20 mouse cellular contexts compared by ENCODE assay signal in the genomic region with DNA sequence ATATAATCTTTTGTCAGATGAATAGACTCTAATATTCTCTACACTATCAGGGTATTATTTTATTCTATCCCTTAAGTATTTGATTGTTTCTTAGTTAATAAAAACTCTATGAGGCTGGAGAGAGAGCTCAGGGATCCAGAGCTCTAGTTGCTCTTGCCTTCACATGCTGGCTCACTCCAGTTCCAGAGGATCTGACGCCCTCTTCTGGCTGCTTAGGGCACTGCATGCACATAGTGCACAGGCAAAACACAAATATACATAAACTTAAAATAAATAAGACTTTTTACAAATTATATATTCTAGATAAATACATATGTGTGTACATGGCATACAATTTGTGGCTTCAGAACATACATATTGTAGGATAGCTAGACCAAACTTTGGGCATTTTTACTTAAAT. TPM values are rescaled to one million over a fixed set of nuclear protein-coding genes. Genes with fewer than 3 reads are reported as not detected.
DNase-seq lines count a peak whose midpoint lies in the region; ATAC-seq and TF ChIP-seq lines count a peak whose summit lies in the region.
"Had no signal": no experiment of that assay in that cellular context is flagged by ENCODE, and none has a peak within 500 bp of the region (broad histone marks: within the 10 kb centered on the region; RNA-seq: fewer than 3 reads in every experiment).

No protein-coding gene starts in this region.

- H3K9me3 ChIP-seq in forebrain, postnatal 0 days (ENCODE audit: low read length), result no peaks in the 10 kb centered on the region
- no peaks in the 10 kb centered on the region for H3K9me3 ChIP-seq in forebrain, embryonic 10.5 days
- no peaks in the 10 kb centered on the region for H3K9me3 ChIP-seq in lung, embryonic 14.5 days (ENCODE audit: low read depth, low read length)
- H3K9me3 ChIP-seq in liver, embryonic 14.5 days (ENCODE audit: control insufficient read depth, low read length), result no peaks in the 10 kb centered on the region
- H3K9me3 ChIP-seq: embryonic facial prominence, embryonic 15.5 days; midbrain, embryonic 10.5 days had no signal

- H3K9ac ChIP-seq in forebrain, postnatal 0 days, result no peak overlapping the region
- H3K9ac ChIP-seq in lung, embryonic 14.5 days, result no peak overlapping the region
- H3K9ac ChIP-seq in liver, embryonic 14.5 days (replicated peaks), result no peak overlapping the region
- H3K9ac ChIP-seq: embryonic facial prominence, embryonic 15.5 days had no signal

- H3K27ac ChIP-seq in forebrain, postnatal 0 days (ENCODE audit: low read depth, low read length), result no peak overlapping the region
- no peak overlapping the region for H3K27ac ChIP-seq in forebrain, embryonic 10.5 days
- no peak overlapping the region for H3K27ac ChIP-seq in lung, embryonic 14.5 days (ENCODE audit: low read depth)
- no peak overlapping the region for H3K27ac ChIP-seq in liver, embryonic 14.5 days
- H3K27ac ChIP-seq: embryonic facial prominence, embryonic 15.5 days; midbrain, embryonic 10.5 days had no signal

- TF ChIP-seq EP300 in liver, embryonic 14.5 days (IDR thresholded peaks at IDR 0.05; ENCODE audit: low read depth), result no peak

- no peak for DNase-seq in forebrain, postnatal 0 days
- no peak for DNase-seq in forebrain, embryonic 10.5 days (ENCODE audit: extremely low spot score, low spot score)
- DNase-seq in lung, embryonic 14.5 days, result no peak
- DNase-seq in lung, postnatal 36 days, result no peak
- peak; percentile 35 for DNase-seq in ES-CJ7 (ENCODE audit: low read depth, low spot score)
- no peak for DNase-seq in liver, embryonic 14.5 days (ENCODE audit: low read depth in 3 of 3, low spot score in 3 of 3)
- DNase-seq in frontal cortex, adult 2 months (ENCODE audit: extremely low spot score in 1 of 2, low spot score in 1 of 2), result no peak
- no peak for DNase-seq in left cerebral cortex, postnatal 25 days (ENCODE audit: low spot score in 2 of 2)
- DNase-seq: cerebellum, postnatal 14 days; kidney, adult 18-20 months; right cerebral cortex, adult 18-20 months had no signal

- H3K36me3 ChIP-seq in forebrain, postnatal 0 days (ENCODE audit: insufficient read depth), result no peaks in the 10 kb centered on the region
- no peaks in the 10 kb centered on the region for H3K36me3 ChIP-seq in forebrain, embryonic 10.5 days (replicated peaks)
- H3K36me3 ChIP-seq in lung, embryonic 14.5 days (ENCODE audit: insufficient read depth), result no peaks in the 10 kb centered on the region
- H3K36me3 ChIP-seq in liver, embryonic 14.5 days (replicated peaks; ENCODE audit: control insufficient read depth, insufficient read depth, low read depth), result no peaks in the 10 kb centered on the region
- H3K36me3 ChIP-seq: embryonic facial prominence, embryonic 15.5 days; midbrain, embryonic 10.5 days had no signal

- TF ChIP-seq CTCF in forebrain, postnatal 0 days (IDR thresholded peaks at IDR 0.05; ENCODE audit: low read depth), result peak; percentile 39
- TF ChIP-seq CTCF in lung, embryonic 14.5 days (IDR thresholded peaks at IDR 0.05; ENCODE audit: low read depth), result peak; percentile 35
- peak; percentile 67 for TF ChIP-seq CTCF in liver, embryonic 14.5 days (IDR thresholded peaks at IDR 0.05; ENCODE audit: low read depth)

- ATAC-seq in forebrain, postnatal 0 days, result no peak
- ATAC-seq in lung, embryonic 14.5 days (ENCODE audit: insufficient read depth), result no peak
- no peak for ATAC-seq in liver, embryonic 14.5 days (ENCODE audit: insufficient read depth)
- ATAC-seq: activated CD4-positive, CD25-positive, alpha-beta regulatory T cell, adult 4 months had no signal

- no peaks in the 10 kb centered on the region for H3K4me1 ChIP-seq in forebrain, postnatal 0 days (ENCODE audit: insufficient read depth)
- H3K4me1 ChIP-seq in forebrain, embryonic 10.5 days, result no peaks in the 10 kb centered on the region
- no peaks in the 10 kb centered on the region for H3K4me1 ChIP-seq in lung, embryonic 14.5 days (ENCODE audit: insufficient read depth)
- H3K4me1 ChIP-seq in liver, embryonic 14.5 days (replicated peaks; ENCODE audit: control insufficient read depth in 2 of 2, insufficient read depth in 2 of 2, low read length in 1 of 2), result no peaks in the 10 kb centered on the region
- H3K4me1 ChIP-seq: embryonic facial prominence, embryonic 15.5 days; midbrain, embryonic 10.5 days had no signal

- H3K27me3 ChIP-seq in forebrain, postnatal 0 days (ENCODE audit: insufficient read depth, low read length), result no peaks in the 10 kb centered on the region
- H3K27me3 ChIP-seq in forebrain, embryonic 10.5 days (ENCODE audit: poor library complexity, severe bottlenecking), result no peaks in the 10 kb centered on the region
- H3K27me3 ChIP-seq in lung, embryonic 14.5 days (ENCODE audit: insufficient read depth, low read length), result no peaks in the 10 kb centered on the region
- H3K27me3 ChIP-seq in liver, embryonic 14.5 days (ENCODE audit: control insufficient read depth, insufficient read depth, low read length), result no peaks in the 10 kb centered on the region
- H3K27me3 ChIP-seq: embryonic facial prominence, embryonic 15.5 days had no signal

- WGBS in forebrain, postnatal 0 days, result 3% methylated on average over 1 of the region's 1 CpGs
- WGBS in forebrain, embryonic 10.5 days, result 11% methylated on average over 1 of the region's 1 CpGs
- 6% methylated on average over 1 of the region's 1 CpGs for WGBS in lung, embryonic 14.5 days
- whole genome bisulfite sequencing in liver, embryonic 14.5 days (ENCODE audit: insufficient replicate concordance), result 0% methylated on average over 1 of the region's 1 CpGs

- no peak overlapping the region for H3K4me2 ChIP-seq in forebrain, postnatal 0 days (ENCODE audit: low read depth)
- no peak overlapping the region for H3K4me2 ChIP-seq in lung, embryonic 14.5 days
- no peak overlapping the region for H3K4me2 ChIP-seq in liver, embryonic 14.5 days (ENCODE audit: low read depth)
- H3K4me2 ChIP-seq: embryonic facial prominence, embryonic 15.5 days had no signal

- intact Hi-C loops in left cerebral cortex, postnatal 25 days (cut with DNase I), result no loop called here

- no peak overlapping the region for H3K4me3 ChIP-seq in forebrain, postnatal 0 days (ENCODE audit: low read depth, low read length)
- H3K4me3 ChIP-seq in forebrain, embryonic 10.5 days, result no peak overlapping the region
- no peak overlapping the region for H3K4me3 ChIP-seq in lung, embryonic 14.5 days (ENCODE audit: low read depth, low read length)
- no peak overlapping the region for H3K4me3 ChIP-seq in liver, embryonic 14.5 days (ENCODE audit: insufficient read depth in 1 of 2, low read depth in 2 of 2, low read length in 2 of 2)
- H3K4me3 ChIP-seq: embryonic facial prominence, embryonic 15.5 days; midbrain, embryonic 10.5 days had no signal

RNA-seq across cellular contexts. Expression of gene Olfr313, which starts 2.8 kb away (rescaled TPM):
- not detected in 2 replicates for total RNA-seq in forebrain, postnatal 0 days (2014; rRNA removed)
- polyA plus RNA-seq in forebrain, postnatal 0 days (2015; fragmentation: Nextera tagmentation; extraction: Ambion mirVana), result not detected in 2 replicates
- not detected in 2 replicates for polyA plus RNA-seq in forebrain, embryonic 10.5 days (2016; fragmentation: Nextera tagmentation; extraction: Ambion mirVana)
- polyA plus RNA-seq in lung, embryonic 14.5 days (2014; fragmentation: Nextera tagmentation; extraction: Ambion mirVana), result not detected in 2 replicates
- not detected in 2 replicates for polyA plus RNA-seq in liver, embryonic 14.5 days (2012; rRNA removed)
- polyA plus RNA-seq in liver, embryonic 14.5 days (2014; fragmentation: Nextera tagmentation; extraction: Ambion mirVana), result not detected in 2 replicates
- not detected in 2 replicates for polyA plus RNA-seq in frontal cortex, adult 2 months (2012; rRNA removed)
- not detected for total RNA-seq in left cerebral cortex, postnatal 25 days (2021)
- total RNA-seq: hematopoietic stem cell, adult 5-6 weeks; layer of hippocampus, adult 8-10 months; left cerebral cortex, postnatal 36 days had no signal
- polyA plus RNA-seq: activated CD4-positive, CD25-positive, alpha-beta regulatory T cell, adult 4 months; C2C12; lung, embryonic 16.5 days; midbrain, embryonic 10.5 days; neural tube, embryonic 11.5 days had no signal

RNA-seq across cellular contexts. Expression of gene Fam183b, which starts 10.2 kb away (rescaled TPM):
- 8.0 and 8.6 TPM in 2 replicates for total RNA-seq in forebrain, postnatal 0 days (2014; rRNA removed)
- 8.6 and 12.0 TPM in 2 replicates for polyA plus RNA-seq in forebrain, postnatal 0 days (2015; fragmentation: Nextera tagmentation; extraction: Ambion mirVana)
- polyA plus RNA-seq in forebrain, embryonic 10.5 days (2016; fragmentation: Nextera tagmentation; extraction: Ambion mirVana), result 1.0 and 1.9 TPM in 2 replicates
- not detected in 2 replicates for polyA plus RNA-seq in lung, embryonic 14.5 days (2014; fragmentation: Nextera tagmentation; extraction: Ambion mirVana)
- not detected in 2 replicates for polyA plus RNA-seq in liver, embryonic 14.5 days (2012; rRNA removed)
- polyA plus RNA-seq in liver, embryonic 14.5 days (2014; fragmentation: Nextera tagmentation; extraction: Ambion mirVana), result not detected in 2 replicates
- polyA plus RNA-seq in frontal cortex, adult 2 months (2012; rRNA removed), result 1.2 TPM in 2 replicates
- total RNA-seq in left cerebral cortex, postnatal 25 days (2021), result 1 to 10 TPM; 1.2 to 3.0 TPM
- total RNA-seq: hematopoietic stem cell, adult 5-6 weeks had no signal
- polyA plus RNA-seq: activated CD4-positive, CD25-positive, alpha-beta regulatory T cell, adult 4 months; C2C12 had no signal

RNA-seq across cellular contexts. Expression of gene Olfr312, which starts 17.0 kb away (rescaled TPM):
- total RNA-seq in forebrain, postnatal 0 days (2014; rRNA removed), result not detected in 2 replicates
- not detected in 2 replicates for polyA plus RNA-seq in forebrain, postnatal 0 days (2015; fragmentation: Nextera tagmentation; extraction: Ambion mirVana)
- polyA plus RNA-seq in forebrain, embryonic 10.5 days (2016; fragmentation: Nextera tagmentation; extraction: Ambion mirVana), result not detected in 2 replicates
- polyA plus RNA-seq in lung, embryonic 14.5 days (2014; fragmentation: Nextera tagmentation; extraction: Ambion mirVana), result not detected in 2 replicates
- polyA plus RNA-seq in liver, embryonic 14.5 days (2012; rRNA removed), result not detected in 2 replicates
- polyA plus RNA-seq in liver, embryonic 14.5 days (2014; fragmentation: Nextera tagmentation; extraction: Ambion mirVana), result not detected in 2 replicates
- 0.02 TPM in 1 of 2 replicates, not detected in the other for polyA plus RNA-seq in frontal cortex, adult 2 months (2012; rRNA removed)
- total RNA-seq in left cerebral cortex, postnatal 25 days (2021), result not detected
- total RNA-seq: hematopoietic stem cell, adult 5-6 weeks; layer of hippocampus, adult 8-10 months; left cerebral cortex, postnatal 36 days had no signal
- polyA plus RNA-seq: C2C12; embryonic facial prominence, embryonic 15.5 days; lung, embryonic 16.5 days; midbrain, embryonic 10.5 days; neural tube, embryonic 11.5 days had no signal

RNA-seq across cellular contexts. Expression of gene Olfr311, which starts 27.1 kb away (rescaled TPM):
- not detected in 2 replicates for total RNA-seq in forebrain, postnatal 0 days (2014; rRNA removed)
- not detected in 2 replicates for polyA plus RNA-seq in forebrain, postnatal 0 days (2015; fragmentation: Nextera tagmentation; extraction: Ambion mirVana)
- polyA plus RNA-seq in forebrain, embryonic 10.5 days (2016; fragmentation: Nextera tagmentation; extraction: Ambion mirVana), result not detected in 2 replicates
- polyA plus RNA-seq in lung, embryonic 14.5 days (2014; fragmentation: Nextera tagmentation; extraction: Ambion mirVana), result not detected in 2 replicates
- not detected in 2 replicates for polyA plus RNA-seq in liver, embryonic 14.5 days (2012; rRNA removed)
- not detected in 2 replicates for polyA plus RNA-seq in liver, embryonic 14.5 days (2014; fragmentation: Nextera tagmentation; extraction: Ambion mirVana)
- polyA plus RNA-seq in frontal cortex, adult 2 months (2012; rRNA removed), result 0.06 TPM in 1 of 2 replicates, not detected in the other
- under 1 TPM in 1 of 2 experiments, not detected in 1; 0.21 TPM for total RNA-seq in left cerebral cortex, postnatal 25 days (2021)
- total RNA-seq: hematopoietic stem cell, adult 5-6 weeks; layer of hippocampus, adult 8-10 months; left cerebral cortex, postnatal 36 days had no signal
- polyA plus RNA-seq: C2C12; embryonic facial prominence, embryonic 15.5 days; lung, embryonic 16.5 days; midbrain, embryonic 10.5 days; neural tube, embryonic 11.5 days had no signal

RNA-seq across cellular contexts. Expression of gene Olfr314, which starts 29.2 kb away (rescaled TPM):
- not detected in 2 replicates for total RNA-seq in forebrain, postnatal 0 days (2014; rRNA removed)
- not detected in 2 replicates for polyA plus RNA-seq in forebrain, postnatal 0 days (2015; fragmentation: Nextera tagmentation; extraction: Ambion mirVana)
- not detected in 2 replicates for polyA plus RNA-seq in forebrain, embryonic 10.5 days (2016; fragmentation: Nextera tagmentation; extraction: Ambion mirVana)
- 0.11 TPM in 1 of 2 replicates, not detected in the other for polyA plus RNA-seq in lung, embryonic 14.5 days (2014; fragmentation: Nextera tagmentation; extraction: Ambion mirVana)
- not detected in 2 replicates for polyA plus RNA-seq in liver, embryonic 14.5 days (2012; rRNA removed)
- not detected in 2 replicates for polyA plus RNA-seq in liver, embryonic 14.5 days (2014; fragmentation: Nextera tagmentation; extraction: Ambion mirVana)
- not detected in 2 replicates for polyA plus RNA-seq in frontal cortex, adult 2 months (2012; rRNA removed)
- not detected for total RNA-seq in left cerebral cortex, postnatal 25 days (2021)
- total RNA-seq: hematopoietic stem cell, adult 5-6 weeks; layer of hippocampus, adult 8-10 months; left cerebral cortex, postnatal 36 days had no signal
- polyA plus RNA-seq: activated CD4-positive, CD25-positive, alpha-beta regulatory T cell, adult 4 months; C2C12; embryonic facial prominence, embryonic 15.5 days; lung, embryonic 16.5 days; midbrain, embryonic 10.5 days; neural tube, embryonic 11.5 days had no signal
